ENCODE assay signal across 10 mouse cellular contexts in genomic region chr15:101858673-101859425, GRCm38 (mm10). TPM values are rescaled to one million over a fixed set of nuclear protein-coding genes. Genes with fewer than 3 reads are reported as not detected.
DNase-seq lines count a peak whose midpoint lies in the region; ATAC-seq and TF ChIP-seq lines count a peak whose summit lies in the region.
"Had no signal": no experiment of that assay in that cellular context is flagged by ENCODE, and none has a peak within 500 bp of the region (broad histone marks: within the 10 kb centered on the region; RNA-seq: fewer than 3 reads in every experiment).

No protein-coding gene starts in this region.

- ATAC-seq in heart, postnatal 0 days (ENCODE audit: insufficient read depth, low read depth) = no peak
- no peak for ATAC-seq in liver, postnatal 0 days

- peak overlapping the region; percentile 73; the same call in 1 of the 2 replicates for H3K4me2 ChIP-seq in heart, postnatal 0 days (ENCODE audit: low read depth, low read length)
- peak overlapping the region; percentile 66; the same call in 1 of the 2 replicates for H3K4me2 ChIP-seq in liver, postnatal 0 days (ENCODE audit: low read depth, low read length)

- H3K27me3 ChIP-seq in heart, embryonic 10.5 days (ENCODE audit: insufficient read depth, poor library complexity, severe bottlenecking) = peaks cover 89% of the 10 kb centered on the region
- H3K27me3 ChIP-seq in heart, postnatal 0 days (ENCODE audit: control insufficient read depth, insufficient read depth, low read length) = peaks cover 53% of the 10 kb centered on the region
- H3K27me3 ChIP-seq in liver, postnatal 0 days (ENCODE audit: insufficient read depth, low read length) = peaks cover 43% of the 10 kb centered on the region

- WGBS in heart, embryonic 10.5 days = 3% methylated on average over 11 of the region's 11 CpGs
- 10% methylated on average over 11 of the region's 11 CpGs for WGBS in heart, postnatal 0 days
- WGBS in liver, postnatal 0 days (ENCODE audit: insufficient replicate concordance) = 13% methylated on average over 11 of the region's 11 CpGs

- no peaks in the 10 kb centered on the region for H3K36me3 ChIP-seq in heart, embryonic 10.5 days
- no peaks in the 10 kb centered on the region for H3K36me3 ChIP-seq in heart, postnatal 0 days (replicated peaks; ENCODE audit: control insufficient read depth, insufficient read depth, low read length)
- no peaks in the 10 kb centered on the region for H3K36me3 ChIP-seq in liver, postnatal 0 days (replicated peaks; ENCODE audit: insufficient read depth, low read length)
- H3K36me3 ChIP-seq: liver, embryonic 15.5 days had no signal

- no peak for TF ChIP-seq CTCF in heart, postnatal 0 days (IDR thresholded peaks at IDR 0.05; ENCODE audit: low read depth)
- TF ChIP-seq CTCF in liver, postnatal 0 days (IDR thresholded peaks at IDR 0.05; ENCODE audit: low read depth) = no peak

- intact Hi-C loops in heart, postnatal 25 days (cut with DNase I) = no loop called here
- intact Hi-C loops in gastrocnemius, postnatal 36 days (cut with DNase I) = no loop called here

- peaks cover 28% of the 10 kb centered on the region for H3K4me1 ChIP-seq in heart, embryonic 10.5 days
- H3K4me1 ChIP-seq in heart, postnatal 0 days (ENCODE audit: control insufficient read depth, insufficient read depth) = peaks cover 13% of the 10 kb centered on the region; the same call in 1 of the 2 replicates
- peaks cover 6% of the 10 kb centered on the region; the same call in 1 of the 2 replicates for H3K4me1 ChIP-seq in liver, postnatal 0 days (ENCODE audit: insufficient read depth)
- H3K4me1 ChIP-seq: liver, embryonic 15.5 days had no signal

- H3K4me3 ChIP-seq in heart, embryonic 10.5 days = peak overlapping the region; percentile 67
- peak overlapping the region; percentile 44; the same call in 1 of the 2 replicates for H3K4me3 ChIP-seq in heart, postnatal 0 days (ENCODE audit: low read depth, low read length)
- H3K4me3 ChIP-seq in liver, postnatal 0 days (ENCODE audit: low read depth, low read length) = no peak overlapping the region

- no peak overlapping the region for H3K9ac ChIP-seq in heart, postnatal 0 days (replicated peaks; ENCODE audit: low read depth, low read length)
- no peak overlapping the region for H3K9ac ChIP-seq in liver, postnatal 0 days (replicated peaks)
- H3K9ac ChIP-seq: liver, embryonic 15.5 days had no signal

- no peaks in the 10 kb centered on the region for H3K9me3 ChIP-seq in heart, embryonic 10.5 days
- no peaks in the 10 kb centered on the region for H3K9me3 ChIP-seq in heart, postnatal 0 days (replicated peaks; ENCODE audit: control insufficient read depth, low read length)
- H3K9me3 ChIP-seq in liver, postnatal 0 days (ENCODE audit: low read length) = no peaks in the 10 kb centered on the region
- H3K9me3 ChIP-seq: liver, embryonic 15.5 days had no signal

- no peak for TF ChIP-seq EP300 in heart, postnatal 0 days (IDR thresholded peaks at IDR 0.05; ENCODE audit: low read depth)
- TF ChIP-seq EP300 in liver, postnatal 0 days (IDR thresholded peaks at IDR 0.05; ENCODE audit: low read depth) = no peak

- H3K27ac ChIP-seq in heart, embryonic 10.5 days = 0 out of 2 replicates have a peak overlapping the region, but pooled peaks have one; percentile 22
- no peak overlapping the region for H3K27ac ChIP-seq in heart, postnatal 0 days (ENCODE audit: low read depth)
- H3K27ac ChIP-seq in liver, postnatal 0 days (ENCODE audit: low read depth) = no peak overlapping the region
- H3K27ac ChIP-seq: liver, embryonic 15.5 days had no signal

- DNase-seq in heart, embryonic 10.5 days (ENCODE audit: low spot score) = no peak
- no peak for DNase-seq in heart, postnatal 25 days (ENCODE audit: low spot score)
- peak; percentile 40 for DNase-seq in R1 (ENCODE audit: low read depth, low spot score)
- no peak for DNase-seq in heart, postnatal 0 days (ENCODE audit: low spot score)
- no peak for DNase-seq in liver, postnatal 0 days
- no peak for DNase-seq in cerebellum, adult 9-11 months
- DNase-seq in layer of hippocampus, postnatal 10 days (ENCODE audit: low spot score in 2 of 2) = no peak
- DNase-seq in gastrocnemius, postnatal 36 days = no peak

RNA-seq across cellular contexts. Expression of gene Krt1, which starts 8.3 kb away (rescaled TPM):
- polyA plus RNA-seq in heart, embryonic 10.5 days (2016; fragmentation: Nextera tagmentation; extraction: Ambion mirVana) = 0.30 and 1.0 TPM in 2 replicates
- total RNA-seq in heart, postnatal 25 days (2021) = not detected
- total RNA-seq in heart, postnatal 0 days (2014; rRNA removed; ENCODE audit: low replicate concordance) = not detected in 2 replicates
- 0.31 TPM in 1 of 2 replicates, not detected in the other for polyA plus RNA-seq in heart, postnatal 0 days (2015; fragmentation: Nextera tagmentation; extraction: Ambion mirVana)
- not detected in 2 replicates for polyA plus RNA-seq in liver, postnatal 0 days (2015; fragmentation: Nextera tagmentation; extraction: Ambion mirVana)
- total RNA-seq in layer of hippocampus, postnatal 10 days (2021) = 1 to 10 TPM; 5.4 to 6.9 TPM
- total RNA-seq in gastrocnemius, postnatal 36 days (2021) = not detected

RNA-seq across cellular contexts. Expression of gene Krt77, which starts 10.7 kb away (rescaled TPM):
- 0.04 TPM in 1 of 2 replicates, not detected in the other for polyA plus RNA-seq in heart, embryonic 10.5 days (2016; fragmentation: Nextera tagmentation; extraction: Ambion mirVana)
- total RNA-seq in heart, postnatal 25 days (2021) = not detected
- not detected in 2 replicates for total RNA-seq in heart, postnatal 0 days (2014; rRNA removed; ENCODE audit: low replicate concordance)
- polyA plus RNA-seq in heart, postnatal 0 days (2015; fragmentation: Nextera tagmentation; extraction: Ambion mirVana) = not detected in 2 replicates
- not detected in 2 replicates for polyA plus RNA-seq in liver, postnatal 0 days (2015; fragmentation: Nextera tagmentation; extraction: Ambion mirVana)
- total RNA-seq in layer of hippocampus, postnatal 10 days (2021) = 10 to 100 TPM in 1 of 2 experiments, 1 to 10 TPM in 1; 9.5 to 10.4 TPM
- total RNA-seq in gastrocnemius, postnatal 36 days (2021) = not detected
- total RNA-seq: adrenal gland, postnatal 10 days had no signal
- polyA plus RNA-seq: liver, embryonic 15.5 days had no signal

RNA-seq across cellular contexts. Expression of gene Krt76, which starts 33.9 kb away (rescaled TPM):
- not detected in 2 replicates for polyA plus RNA-seq in heart, embryonic 10.5 days (2016; fragmentation: Nextera tagmentation; extraction: Ambion mirVana)
- total RNA-seq in heart, postnatal 25 days (2021) = not detected
- total RNA-seq in heart, postnatal 0 days (2014; rRNA removed; ENCODE audit: low replicate concordance) = not detected in 2 replicates
- polyA plus RNA-seq in heart, postnatal 0 days (2015; fragmentation: Nextera tagmentation; extraction: Ambion mirVana) = not detected in 2 replicates
- not detected in 2 replicates for polyA plus RNA-seq in liver, postnatal 0 days (2015; fragmentation: Nextera tagmentation; extraction: Ambion mirVana)
- total RNA-seq in layer of hippocampus, postnatal 10 days (2021) = not detected
- total RNA-seq in gastrocnemius, postnatal 36 days (2021) = not detected
- total RNA-seq: adrenal gland, postnatal 10 days had no signal
- polyA plus RNA-seq: liver, embryonic 15.5 days had no signal

RNA-seq across cellular contexts. Expression of gene Krt2, which starts 40.9 kb away (rescaled TPM):
- not detected in 2 replicates for polyA plus RNA-seq in heart, embryonic 10.5 days (2016; fragmentation: Nextera tagmentation; extraction: Ambion mirVana)
- not detected for total RNA-seq in heart, postnatal 25 days (2021)
- total RNA-seq in heart, postnatal 0 days (2014; rRNA removed; ENCODE audit: low replicate concordance) = not detected in 2 replicates
- polyA plus RNA-seq in heart, postnatal 0 days (2015; fragmentation: Nextera tagmentation; extraction: Ambion mirVana) = not detected in 2 replicates
- polyA plus RNA-seq in liver, postnatal 0 days (2015; fragmentation: Nextera tagmentation; extraction: Ambion mirVana) = not detected in 2 replicates
- 1 to 10 TPM; 2.0 to 2.1 TPM for total RNA-seq in layer of hippocampus, postnatal 10 days (2021)
- total RNA-seq in gastrocnemius, postnatal 36 days (2021) = not detected
- total RNA-seq: adrenal gland, postnatal 10 days had no signal
- polyA plus RNA-seq: liver, embryonic 15.5 days had no signal

RNA-seq across cellular contexts. Expression of gene Krt73, which starts 56.7 kb away (rescaled TPM):
- polyA plus RNA-seq in heart, embryonic 10.5 days (2016; fragmentation: Nextera tagmentation; extraction: Ambion mirVana) = not detected in 2 replicates
- not detected for total RNA-seq in heart, postnatal 25 days (2021)
- not detected in 2 replicates for total RNA-seq in heart, postnatal 0 days (2014; rRNA removed; ENCODE audit: low replicate concordance)
- polyA plus RNA-seq in heart, postnatal 0 days (2015; fragmentation: Nextera tagmentation; extraction: Ambion mirVana) = not detected in 2 replicates
- polyA plus RNA-seq in liver, postnatal 0 days (2015; fragmentation: Nextera tagmentation; extraction: Ambion mirVana) = not detected in 2 replicates
- 1 to 10 TPM; 2.7 to 4.4 TPM for total RNA-seq in layer of hippocampus, postnatal 10 days (2021)
- not detected for total RNA-seq in gastrocnemius, postnatal 36 days (2021)
- total RNA-seq: adrenal gland, postnatal 10 days had no signal
- polyA plus RNA-seq: liver, embryonic 15.5 days had no signal

Comparison
In these comparisons a context has a peak if more than half of its experiments do, and no peak if none do; other contexts are left out.
1. RNA of gene Krt77, which starts 10.7 kb away (total RNA-seq): 9.5 to 10.4 TPM in layer of hippocampus, postnatal 10 days; not detected in heart, postnatal 25 days, not detected in heart, postnatal 0 days and not detected in gastrocnemius, postnatal 36 days; every median in the first group is over 10 times any median in the second.